Mouse (Mus musculus): ENCODE data around the gene Itpkb.

DNA sequence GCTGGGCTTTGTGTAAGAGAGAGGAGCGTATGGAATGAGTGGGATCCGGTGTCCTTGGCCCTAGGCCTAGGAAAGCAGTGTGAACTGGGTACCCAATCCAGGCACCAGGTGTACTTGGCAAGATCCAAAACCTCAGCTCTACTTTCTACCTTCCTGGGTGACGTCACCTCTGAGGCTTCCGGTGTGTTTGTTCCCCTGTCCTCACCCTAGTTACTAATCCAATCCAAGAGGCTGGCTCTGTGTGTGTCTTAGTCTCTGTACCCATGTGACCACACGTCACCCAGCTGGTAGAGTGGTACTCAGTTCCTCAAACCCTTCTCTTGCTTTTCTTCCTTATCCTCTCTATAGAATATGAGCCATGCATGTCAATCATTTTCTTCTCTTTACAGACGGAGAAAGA is 71.4 kb downstream of the Itpkb start:
- TF ChIP-seq GATA1 (IDR thresholded peaks at IDR 0.05; ENCODE audit: borderline replicate concordance, low read length) (no peak), FLI1 (IDR thresholded peaks at IDR 0.05; ENCODE audit: low read length) (no peak)

Measured in megakaryocyte, embryonic 14.5 days (primary cell).